In the genomic region with DNA sequence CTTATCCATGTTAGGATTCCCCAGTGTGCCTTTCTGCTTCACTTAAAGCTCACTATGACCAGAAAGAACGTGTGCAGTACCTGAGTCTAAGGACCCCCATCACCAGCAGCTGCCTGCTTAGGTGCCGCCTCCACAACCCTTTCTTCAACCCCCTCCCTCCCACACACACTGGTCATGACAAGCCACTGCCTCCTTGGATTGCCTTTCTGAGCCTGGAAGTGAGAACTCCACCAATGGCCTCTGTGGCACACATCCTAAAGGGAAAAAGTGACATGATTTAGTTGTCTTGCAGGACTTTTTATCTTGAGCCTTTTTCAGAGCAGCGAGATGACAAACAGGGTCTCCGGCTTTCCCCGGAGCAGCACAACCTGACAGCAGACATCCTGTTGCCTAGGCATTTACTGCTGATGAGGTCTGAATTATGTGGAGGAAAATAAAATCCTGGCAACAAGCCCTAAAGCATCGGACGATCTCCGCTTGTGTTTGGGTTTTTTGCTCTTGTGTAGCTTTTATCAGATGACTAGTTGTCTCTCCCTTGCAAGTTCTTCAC, we compare ENCODE assay signal across 13 mouse cellular contexts.
"Had no signal": no experiment of that assay in that cellular context is flagged by ENCODE, and none has a peak within 500 bp of the region (broad histone marks: within the 10 kb centered on the region; RNA-seq: fewer than 3 reads in every experiment).

No protein-coding gene starts in this region.

- H3K27me3 ChIP-seq: liver, embryonic 13.5 days; midbrain, embryonic 12.5 days; midbrain, embryonic 15.5 days; neural tube, embryonic 13.5 days had no signal

- ATAC-seq: hindbrain, postnatal 0 days; inflammation-experienced regulatory T-cells, adult 6 months; midbrain, embryonic 15.5 days had no signal

- H3K4me3 ChIP-seq: left cerebral cortex, adult 2 months; liver, embryonic 13.5 days; midbrain, embryonic 12.5 days; midbrain, embryonic 15.5 days; neural tube, embryonic 13.5 days had no signal

- H3K27ac ChIP-seq: hindbrain, embryonic 14.5 days; hindbrain, postnatal 0 days; left cerebral cortex, adult 2 months; liver, embryonic 13.5 days; macrophage; midbrain, embryonic 12.5 days; midbrain, embryonic 15.5 days; neural tube, embryonic 13.5 days had no signal

- H3K9ac ChIP-seq: hindbrain, embryonic 14.5 days; liver, embryonic 13.5 days; midbrain, embryonic 12.5 days; midbrain, embryonic 15.5 days; neural tube, embryonic 13.5 days had no signal

- DNase-seq: layer of hippocampus, postnatal 36 days; liver, embryonic 13.5 days; lung, adult 18-20 months; thymus, adult 18-20 months; thymus, postnatal 36 days had no signal

- H3K4me2 ChIP-seq: hindbrain, embryonic 14.5 days; liver, embryonic 13.5 days; midbrain, embryonic 12.5 days; midbrain, embryonic 15.5 days; neural tube, embryonic 13.5 days had no signal

- H3K9me3 ChIP-seq: liver, embryonic 13.5 days; midbrain, embryonic 12.5 days; midbrain, embryonic 15.5 days; neural tube, embryonic 13.5 days had no signal

- H3K4me1 ChIP-seq: liver, embryonic 13.5 days; midbrain, embryonic 12.5 days; midbrain, embryonic 15.5 days; neural tube, embryonic 13.5 days had no signal

- H3K36me3 ChIP-seq: liver, embryonic 13.5 days; midbrain, embryonic 12.5 days; midbrain, embryonic 15.5 days; neural tube, embryonic 13.5 days had no signal
